Mouse (Mus musculus): ENCODE results near the gene Snx14.
"Not testable (repeated sequence)": the region's sequence is repeated elsewhere in the genome, so short reads cannot be mapped to it uniquely, and the experiment has no call there.

GRCm38 (mm10) chr9:88461017-88461416 lies 22.3 kb upstream of the Snx14 start:
- TF ChIP-seq CTCF (IDR thresholded peaks at IDR 0.05; ENCODE audit: extremely low read depth, insufficient read depth, insufficient read length, insufficient replicate concordance); POLR2A (IDR thresholded peaks at IDR 0.05; ENCODE audit: low read depth, low read length): not testable (repeated sequence)

Measured in spleen, adult 2 months (tissue).